Mouse (Mus musculus) liver, adult 2 months (tissue): Measurements from ENCODE around the gene Rnd2. TPM values are rescaled to one million over a fixed set of nuclear protein-coding genes. Genes with fewer than 3 reads are reported as not detected.
A peak's percentile ranks its signal among the peaks of the same experiment; 100 is the strongest.
"Not testable (repeated sequence)": the region's sequence is repeated elsewhere in the genome, so short reads cannot be mapped to it uniquely, and the experiment has no call there.

ENCODE experiments used
- DNase-seq: peaks from one replicate; pipeline ENCODE4 v3.0.0-alpha.2; 2011; ENCODE audit warnings: low read depth, low spot score; ENCODE audit errors: extremely low read depth
- H3K27ac ChIP-seq: fragments of 200-500 bp; replicated peaks from 2 replicates; pipeline ENCODE4 v1.5.1; 2012; ENCODE audit warnings: low read depth, mild to moderate bottlenecking, control low read depth, inconsistent platforms, low read length; ENCODE audit not compliant: insufficient read depth
- H3K27me3 ChIP-seq: fragments of 200-500 bp; 2 replicates; pipeline ENCODE4 v1.6.1; 2012; ENCODE audit warnings: mild to moderate bottlenecking, moderate library complexity, low read length, inconsistent platforms; ENCODE audit not compliant: control insufficient read depth, insufficient read depth
- H3K36me3 ChIP-seq: fragments of 200-500 bp; 2 replicates; pipeline ENCODE4 v1.6.1; 2012; ENCODE audit warnings: low read length, inconsistent platforms; ENCODE audit not compliant: control insufficient read depth, insufficient read depth
- H3K4me1 ChIP-seq: fragments of 200-500 bp; 2 replicates; pipeline ENCODE4 v1.6.1; 2011; ENCODE audit warnings: low read length; ENCODE audit not compliant: control insufficient read depth, insufficient read depth
- H3K4me3 ChIP-seq: fragments of 200-500 bp; 2 replicates; pipeline ENCODE4 v1.5.1; 2011; ENCODE audit warnings: low read depth, mild to moderate bottlenecking, control low read depth, low read length, moderate library complexity; ENCODE audit not compliant: insufficient read depth
- H3K79me2 ChIP-seq: fragments of 200-500 bp; 2 replicates; pipeline ENCODE4 v1.6.1; 2012; ENCODE audit warnings: inconsistent platforms, mild to moderate bottlenecking, low read length, moderate library complexity; ENCODE audit not compliant: control insufficient read depth, insufficient read depth
- H3K9ac ChIP-seq: fragments of 200-500 bp; 2 replicates; pipeline ENCODE4 v1.6.1; 2012; ENCODE audit warnings: low read depth, mild to moderate bottlenecking, control low read depth, inconsistent platforms, low read length
- CTCF ChIP-seq: fragments of 200-500 bp; IDR thresholded peaks from 2 replicates; pipeline ENCODE4 v1.5.1; 2011; ENCODE audit warnings: low read depth, low read length, control low read depth
- POLR2A ChIP-seq: fragments of 200-500 bp; IDR thresholded peaks from 2 replicates; pipeline ENCODE4 v1.6.1; 2011; ENCODE audit warnings: low read length, control low read depth; ENCODE audit not compliant: insufficient read depth; ENCODE audit errors: extremely low read depth
- WGBS: fragments of 180-500 bp; shearing (Covaris S2); methylation state at CpG from one replicate; pipeline ENCODE4 v1.1.7; 2018; 5-methylcytosine and 5-hydroxymethylcytosine counted together
- polyA plus RNA-seq: library from polyadenylated mRNA; depleted of rRNA; stranded (reverse); fragments of >200 nt; gene quantifications from 2 replicates; pipeline ENCODE4 v1.2.3, GENCODE M21; 2012
- total RNA-seq: library from RNA; depleted of rRNA; stranded (reverse); fragments of >200 nt; gene quantifications from 2 replicates; pipeline ENCODE4 v1.2.3, GENCODE M21; 2014

Rnd2 gene
- total and polyA plus RNA-seq, 2 experiments = 8.0 to 18.9 TPM

DNA sequence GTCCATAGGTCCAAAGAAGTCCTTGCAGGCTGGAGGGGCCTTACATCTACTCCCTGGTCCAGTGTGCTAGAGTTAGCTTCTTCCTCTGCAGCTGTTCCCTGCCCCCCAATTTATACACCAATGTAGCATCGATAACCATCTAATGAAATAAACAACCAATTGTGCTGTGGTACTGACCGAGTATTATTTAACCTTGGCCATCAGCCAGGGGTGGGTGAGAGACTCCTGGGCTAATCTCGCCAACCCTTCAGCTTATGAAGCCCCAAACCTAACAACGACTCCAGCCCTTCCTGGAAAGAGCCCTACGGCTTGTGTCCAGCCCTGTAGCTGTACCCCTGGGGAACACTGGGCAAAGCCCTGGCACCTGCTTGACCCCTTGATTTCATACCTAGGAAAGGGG is 9.5 kb downstream of the Rnd2 start:
- Histone ChIP-seq H3K36me3 (no peaks in the 10 kb centered on the region), H3K27me3 (no peaks in the 10 kb centered on the region), H3K79me2 (no peaks in the 10 kb centered on the region), H3K4me3 (no peak overlapping the region), H3K27ac (no peak overlapping the region), H3K4me1 (peaks cover 5% of the 10 kb centered on the region), H3K9ac (no peak overlapping the region)
- WGBS = 82% methylated on average over 5 of the region's 5 CpGs
- TF ChIP-seq POLR2A (no peak), CTCF (no peak)
- DNase-seq = no peak

DNA sequence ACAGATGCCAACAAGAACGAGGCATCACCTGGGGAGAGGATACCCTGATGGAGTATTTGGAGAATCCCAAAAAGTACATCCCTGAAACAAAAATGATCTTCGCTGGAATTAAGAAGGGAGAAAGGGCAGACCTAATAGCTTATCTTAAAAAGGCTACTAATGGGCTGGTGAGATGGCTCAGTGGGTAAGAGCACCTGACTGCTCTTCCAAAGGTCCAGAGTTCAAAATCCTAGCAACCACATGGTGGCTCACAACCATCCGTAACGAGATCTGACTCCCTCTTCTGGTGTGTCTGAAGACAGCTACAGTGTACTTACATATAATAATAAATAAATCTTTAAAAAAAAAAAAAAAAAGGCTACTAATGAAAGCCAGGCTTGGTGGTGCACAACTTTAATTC is 11.6 kb downstream of the Rnd2 start:
- not testable (repeated sequence) for H3K27ac ChIP-seq, H3K4me3 ChIP-seq, H3K36me3 ChIP-seq, H3K79me2 ChIP-seq, H3K9ac ChIP-seq, H3K27me3 ChIP-seq
- WGBS = 74% methylated on average over 4 of the region's 4 CpGs
- peaks cover 18% of the 10 kb centered on the region for H3K4me1 ChIP-seq
- peak; percentile 39 for DNase-seq

DNA sequence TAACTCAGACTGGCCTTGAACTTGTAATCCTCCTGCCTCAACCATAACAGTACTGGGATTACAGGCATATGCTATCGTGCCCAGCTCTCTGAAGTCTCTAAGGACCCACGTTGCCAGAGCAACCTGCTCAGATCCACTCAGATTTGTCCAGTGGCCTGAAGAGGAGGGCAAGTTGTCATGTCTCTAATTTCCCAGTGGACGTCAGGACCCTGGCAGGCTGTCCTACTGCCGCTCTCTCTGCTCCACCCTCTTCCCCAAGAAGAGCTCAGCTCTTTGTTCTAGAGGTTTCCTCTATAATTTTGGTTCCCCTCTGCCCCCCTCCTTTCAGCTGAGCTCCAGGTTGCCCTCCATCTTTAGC is 12.4 kb downstream of the Rnd2 start:
- Histone ChIP-seq H3K4me1 (peaks cover 21% of the 10 kb centered on the region), H3K27me3 (no peaks in the 10 kb centered on the region), H3K79me2 (no peaks in the 10 kb centered on the region), H3K4me3 (no peak overlapping the region), H3K27ac (no peak overlapping the region), H3K9ac (no peak overlapping the region), H3K36me3 (no peaks in the 10 kb centered on the region)
- TF ChIP-seq POLR2A = no peak
- TF ChIP-seq CTCF = no peak
- 81% methylated on average over 4 of the region's 4 CpGs for WGBS
- DNase-seq = no peak

DNA sequence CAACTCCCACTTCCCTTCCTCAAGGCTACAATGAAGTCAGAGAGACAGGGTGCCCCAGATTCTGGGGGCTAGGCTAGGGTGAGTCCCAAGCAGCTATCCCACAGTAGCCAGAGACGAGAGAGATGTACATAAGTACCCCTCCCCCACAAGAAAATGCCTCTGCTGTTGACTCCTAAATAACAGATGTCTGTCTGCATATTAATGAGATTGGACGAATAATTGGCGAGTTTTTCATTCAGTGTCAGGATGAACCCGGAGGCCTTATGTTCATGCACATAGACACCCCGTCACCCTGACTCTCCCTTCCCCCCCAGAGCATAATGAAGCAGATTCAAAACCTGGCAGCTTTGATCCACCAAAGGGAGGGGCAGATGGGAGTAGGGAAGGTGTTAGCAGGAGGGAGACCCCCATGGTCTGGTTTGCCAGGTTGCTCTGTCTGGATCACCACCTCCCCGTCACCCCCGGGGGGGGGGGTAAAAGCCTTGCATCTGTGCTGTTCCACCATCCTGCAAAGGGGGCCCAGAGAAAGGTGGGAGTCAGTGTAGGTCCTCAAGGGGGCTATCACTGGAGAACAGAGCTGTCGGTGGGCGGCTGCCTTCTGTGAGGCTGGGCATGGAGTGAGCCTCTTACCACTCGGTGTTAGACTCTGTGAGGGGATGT is 12.9 kb downstream of the Rnd2 start:
- no peak for DNase-seq
- 90% methylated on average over 10 of the region's 10 CpGs for WGBS
- H3K27me3 ChIP-seq = no peaks in the 10 kb centered on the region
- no peak overlapping the region for H3K4me3 ChIP-seq
- H3K9ac ChIP-seq = no peak overlapping the region
- TF ChIP-seq CTCF (no peak), POLR2A (no peak)
- H3K79me2 ChIP-seq = no peaks in the 10 kb centered on the region
- H3K36me3 ChIP-seq = no peaks in the 10 kb centered on the region
- H3K27ac ChIP-seq = no peak overlapping the region
- peaks cover 21% of the 10 kb centered on the region for H3K4me1 ChIP-seq

DNA sequence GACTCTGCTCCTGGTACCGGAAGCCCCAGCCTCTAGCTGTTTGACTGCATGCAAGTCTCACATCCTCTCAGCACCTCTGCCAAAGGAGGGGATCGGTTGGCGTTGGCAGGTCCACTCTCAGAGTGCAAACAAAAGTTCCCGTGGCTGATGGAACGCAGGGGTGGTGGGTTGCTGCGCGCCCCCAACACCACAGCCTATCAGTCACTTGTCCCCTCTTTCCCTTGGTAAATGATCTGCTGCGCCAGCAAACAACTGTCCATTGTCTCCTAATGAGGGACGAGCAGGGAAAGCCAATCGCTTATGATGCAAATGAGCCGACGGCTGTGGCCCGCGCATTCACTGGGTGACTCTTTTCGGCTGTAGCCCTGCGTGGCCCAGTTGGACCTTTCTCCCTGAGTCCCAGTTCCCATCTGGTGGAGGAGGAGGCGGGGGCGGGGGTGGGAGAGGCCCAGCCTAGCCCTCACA is 14.4 kb downstream of the Rnd2 start:
- peak overlapping the region; percentile 37 for H3K27ac ChIP-seq
- H3K79me2 ChIP-seq = no peaks in the 10 kb centered on the region
- no peaks in the 10 kb centered on the region for H3K36me3 ChIP-seq
- peak overlapping the region; percentile 31; the same call in 1 of the 2 replicates for H3K4me3 ChIP-seq
- no peak for TF ChIP-seq POLR2A
- no peak for TF ChIP-seq CTCF
- 17% methylated on average over 18 of the region's 18 CpGs for WGBS
- H3K4me1 ChIP-seq = peaks cover 25% of the 10 kb centered on the region
- DNase-seq = peak; percentile 45
- H3K9ac ChIP-seq = peak overlapping the region; percentile 36
- H3K27me3 ChIP-seq = no peaks in the 10 kb centered on the region

DNA sequence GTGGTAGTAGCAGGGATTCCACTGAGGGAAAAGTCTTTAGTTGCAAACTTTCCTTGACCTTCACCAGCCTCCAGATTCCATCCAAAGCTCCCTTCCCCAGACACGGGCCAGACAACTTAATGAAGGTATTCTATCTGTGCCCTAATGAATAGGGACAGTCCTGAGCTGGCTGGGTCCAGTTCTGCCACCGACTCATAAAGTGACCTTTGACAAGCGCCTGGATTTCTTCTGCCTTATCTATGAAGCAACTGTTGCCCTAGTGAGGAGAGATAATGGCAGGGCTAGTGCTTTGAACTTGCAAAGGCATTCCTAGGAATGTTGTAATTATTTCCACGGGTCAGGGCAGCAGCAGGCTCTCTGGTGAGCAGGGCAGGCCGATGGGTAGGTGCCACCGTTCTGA is 16.1 kb downstream of the Rnd2 start:
- DNase-seq = peak; percentile 94
- Histone ChIP-seq H3K4me3 (no peak overlapping the region), H3K9ac (no peak overlapping the region), H3K27me3 (no peaks in the 10 kb centered on the region), H3K27ac (peak overlapping the region; percentile 9), H3K36me3 (no peaks in the 10 kb centered on the region), H3K4me1 (peaks cover 29% of the 10 kb centered on the region), H3K79me2 (no peaks in the 10 kb centered on the region)
- 11% methylated on average over 6 of the region's 6 CpGs for WGBS
- TF ChIP-seq POLR2A = no peak
- TF ChIP-seq CTCF = no peak
